Mouse (Mus musculus) lung, adult 2 months (tissue): ENCODE data around the gene Tmem120b.

ENCODE experiments used
- CTCF ChIP-seq: fragments of 200-500 bp; IDR thresholded peaks from 2 replicates; pipeline ENCODE4 v1.5.1; 2011; ENCODE audit warnings: mild to moderate bottlenecking, low read length, control low read depth; ENCODE audit not compliant: insufficient read depth
- POLR2A ChIP-seq: fragments of 200-500 bp; IDR thresholded peaks from 2 replicates; pipeline ENCODE4 v1.6.1; 2011; ENCODE audit warnings: low read depth, mild to moderate bottlenecking, control low read depth, low read length, borderline replicate concordance; ENCODE audit errors: extremely low read depth

GRCm38 (mm10) chr5:123026414-123026813 lies 41.8 kb upstream of the Tmem120b start:
- TF ChIP-seq CTCF (no peak), POLR2A (no peak)
